Mouse (Mus musculus): ENCODE measurements around the gene Kitl.

DNA sequence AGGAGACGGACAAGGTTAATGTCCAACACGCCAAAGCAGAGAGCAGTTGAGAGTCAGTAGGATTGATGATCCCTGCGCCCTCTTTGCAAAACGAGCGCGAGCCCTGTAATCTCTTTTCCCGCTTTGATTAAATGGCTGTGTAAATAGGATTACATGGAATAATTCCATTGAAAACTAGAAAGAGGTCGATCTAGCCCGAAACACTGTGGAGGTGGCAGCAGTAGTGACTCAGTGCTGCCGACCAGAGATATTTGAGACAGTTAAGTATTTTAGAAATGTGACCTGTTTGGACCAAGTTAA is 2.3 kb downstream of the Kitl start:
- TF ChIP-seq POLR2A (IDR thresholded peaks at IDR 0.05; ENCODE audit: low read depth, low read length) (no peak), CTCF (IDR thresholded peaks at IDR 0.05; ENCODE audit: extremely low read depth, insufficient read depth, insufficient read length, insufficient replicate concordance) (no peak)
